ENCODE assay signal across 30 mouse cellular contexts in genomic region chr12:44304869-44305268, GRCm38 (mm10). TPM values are rescaled to one million over a fixed set of nuclear protein-coding genes. Genes with fewer than 3 reads are reported as not detected.
A peak's percentile ranks its signal among the peaks of the same experiment; 100 is the strongest.
DNase-seq lines count a peak whose midpoint lies in the region; ATAC-seq lines count a peak whose summit lies in the region.
"Had no signal": no experiment of that assay in that cellular context is flagged by ENCODE, and none has a peak within 500 bp of the region (broad histone marks: within the 10 kb centered on the region; RNA-seq: fewer than 3 reads in every experiment).

No protein-coding gene starts in this region.

- no peak overlapping the region for H3K27ac ChIP-seq in kidney, embryonic 16.5 days (ENCODE audit: low read length)
- 0 out of 2 replicates have a peak overlapping the region, but pooled peaks have one; percentile 47 for H3K27ac ChIP-seq in lung, embryonic 15.5 days
- H3K27ac ChIP-seq: embryonic facial prominence, embryonic 13.5 days; forebrain, embryonic 10.5 days; heart, adult 2 months; hindbrain, embryonic 13.5 days; layer of hippocampus, adult 2 months; limb, embryonic 10.5 days; limb, embryonic 15.5 days; liver, embryonic 13.5 days; macrophage; neural tube, embryonic 15.5 days had no signal

- whole genome bisulfite sequencing in kidney, embryonic 16.5 days = 22% methylated on average over 5 of the region's 5 CpGs
- WGBS in lung, embryonic 15.5 days = 47% methylated on average over 5 of the region's 5 CpGs

- H3K27me3 ChIP-seq in kidney, embryonic 16.5 days (ENCODE audit: insufficient read depth, low read length) = no peaks in the 10 kb centered on the region
- no peaks in the 10 kb centered on the region for H3K27me3 ChIP-seq in lung, embryonic 15.5 days
- H3K27me3 ChIP-seq: embryonic facial prominence, embryonic 13.5 days; heart, embryonic 12.5 days; hindbrain, embryonic 13.5 days; limb, embryonic 15.5 days; liver, embryonic 13.5 days; neural tube, embryonic 15.5 days had no signal

- ATAC-seq in kidney, embryonic 16.5 days (ENCODE audit: low FRiP score, low TSS enrichment) = peak; percentile 85; the same call in 1 of the 2 replicates
- peak; percentile 78; the same call in 1 of the 2 replicates for ATAC-seq in lung, embryonic 15.5 days (ENCODE audit: borderline replicate concordance, extremely low read depth, low FRiP score, low TSS enrichment)
- ATAC-seq: CD4-positive, CD25-positive, alpha-beta regulatory T cell, adult 4 months; forebrain, embryonic 16.5 days; inflammation-experienced regulatory T-cells, adult 6 months had no signal

- peaks cover 23% of the 10 kb centered on the region for H3K36me3 ChIP-seq in kidney, embryonic 16.5 days (ENCODE audit: insufficient read depth, low read length)
- peaks cover 10% of the 10 kb centered on the region for H3K36me3 ChIP-seq in lung, embryonic 15.5 days

- 0 out of 2 replicates have a peak, but pooled peaks cover 9% of the 10 kb centered on the region for H3K4me1 ChIP-seq in kidney, embryonic 16.5 days (ENCODE audit: insufficient read depth, low read length)
- H3K4me1 ChIP-seq in lung, embryonic 15.5 days = no peaks in the 10 kb centered on the region
- H3K4me1 ChIP-seq: embryonic facial prominence, embryonic 13.5 days; hindbrain, embryonic 13.5 days; limb, embryonic 10.5 days; limb, embryonic 15.5 days; liver, embryonic 13.5 days; neural tube, embryonic 15.5 days had no signal

- DNase-seq in kidney, postnatal 14 days = no peak
- no peak for DNase-seq in lung, postnatal 14 days
- DNase-seq in Muller cell, postnatal 12 days (ENCODE audit: inconsistent ontology term) = peak; percentile 6
- peak; percentile 27 to 71 for DNase-seq in lung, postnatal 4 days
- DNase-seq in left cerebral cortex, postnatal 25 days (ENCODE audit: low spot score in 2 of 2) = no peak
- DNase-seq: adrenal gland, postnatal 25 days; cerebellum, adult 18-20 months; cerebellum, postnatal 10 days; heart, adult 2 months; heart, postnatal 4 days; kidney, adult 8-10 months; liver, embryonic 13.5 days; midbrain, embryonic 14.5 days; right cerebral cortex, adult 18-20 months; spleen, adult 18-20 months; thymus, postnatal 14 days had no signal

- no peak overlapping the region for H3K9ac ChIP-seq in kidney, embryonic 16.5 days (replicated peaks; ENCODE audit: low read length)
- no peak overlapping the region for H3K9ac ChIP-seq in lung, embryonic 15.5 days
- H3K9ac ChIP-seq: embryonic facial prominence, embryonic 13.5 days; heart, embryonic 12.5 days; hindbrain, embryonic 13.5 days; limb, embryonic 15.5 days; liver, embryonic 13.5 days; neural tube, embryonic 15.5 days had no signal

- no peak overlapping the region for H3K4me2 ChIP-seq in kidney, embryonic 16.5 days (replicated peaks; ENCODE audit: low read depth, low read length)
- no peak overlapping the region for H3K4me2 ChIP-seq in lung, embryonic 15.5 days
- H3K4me2 ChIP-seq: embryonic facial prominence, embryonic 13.5 days; heart, embryonic 12.5 days; hindbrain, embryonic 13.5 days; limb, embryonic 15.5 days; liver, embryonic 13.5 days; neural tube, embryonic 15.5 days had no signal

- intact Hi-C loops in left cerebral cortex, postnatal 25 days (cut with DNase I) = loop anchor here (5.0 kb wide), 1 partner anchor 267 kb away; no protein-coding TSS in a partner anchor

- no peak overlapping the region for H3K4me3 ChIP-seq in kidney, embryonic 16.5 days (ENCODE audit: low read length)
- no peak overlapping the region for H3K4me3 ChIP-seq in lung, embryonic 15.5 days
- H3K4me3 ChIP-seq: embryonic facial prominence, embryonic 13.5 days; forebrain, embryonic 10.5 days; heart, adult 2 months; heart, embryonic 12.5 days; hindbrain, embryonic 13.5 days; layer of hippocampus, adult 2 months; limb, embryonic 10.5 days; limb, embryonic 15.5 days; liver, embryonic 13.5 days; neural tube, embryonic 15.5 days had no signal

- no peaks in the 10 kb centered on the region for H3K9me3 ChIP-seq in kidney, embryonic 16.5 days (ENCODE audit: low read length)
- H3K9me3 ChIP-seq in lung, embryonic 15.5 days = no peaks in the 10 kb centered on the region
- H3K9me3 ChIP-seq: embryonic facial prominence, embryonic 13.5 days; forebrain, embryonic 10.5 days; heart, embryonic 12.5 days; hindbrain, embryonic 13.5 days; limb, embryonic 10.5 days; limb, embryonic 15.5 days; liver, embryonic 13.5 days; neural tube, embryonic 15.5 days had no signal

RNA-seq across cellular contexts. Expression of gene Nrcam, which starts 23.8 kb away (rescaled TPM):
- polyA plus RNA-seq in kidney, embryonic 16.5 days (2015; fragmentation: Nextera tagmentation; extraction: Ambion mirVana) = 10.0 and 10.5 TPM in 2 replicates
- polyA plus RNA-seq in lung, embryonic 15.5 days (2015; fragmentation: Nextera tagmentation; extraction: Ambion mirVana) = 18.8 and 22.0 TPM in 2 replicates
- 100 to 1,000 TPM; 524 to 562 TPM for total RNA-seq in left cerebral cortex, postnatal 25 days (2021)
- polyA plus RNA-seq: CD4-positive, CD25-positive, alpha-beta regulatory T cell, adult 4 months had no signal

Comparison
In these comparisons a context has a peak if more than half of its experiments do, and no peak if none do; other contexts are left out.
1. DNase-seq: peak in Muller cell, postnatal 12 days (single experiment) and lung, postnatal 4 days (2 of 2); none in kidney, postnatal 14 days (single experiment), lung, postnatal 14 days (single experiment) and left cerebral cortex, postnatal 25 days (0 of 2).